Mouse (Mus musculus): ENCODE data around the gene Gm28047. TPM values are rescaled to one million over a fixed set of nuclear protein-coding genes. Genes with fewer than 3 reads are reported as not detected.

Gene Gm28047
- polyA plus RNA-seq, 1 experiment = 0.09 TPM

DNA sequence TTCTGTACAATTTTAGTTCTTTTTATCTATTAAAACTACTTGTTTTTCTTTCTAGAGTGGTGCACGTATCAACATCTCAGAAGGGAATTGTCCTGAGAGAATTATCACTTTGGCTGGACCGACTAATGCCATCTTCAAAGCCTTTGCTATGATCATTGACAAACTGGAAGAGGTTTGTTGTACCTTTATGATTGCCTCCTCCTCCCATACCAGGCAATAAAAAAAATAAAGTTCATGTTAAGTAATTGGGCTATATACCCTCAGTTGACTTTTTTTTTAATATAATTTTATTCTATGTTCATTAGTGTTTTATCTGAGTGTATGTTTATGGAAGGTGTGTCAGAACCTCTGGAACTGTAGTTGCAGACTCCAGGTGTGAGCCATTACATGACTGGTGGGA lies 150.3 kb downstream of the Gm28047 start:
- TF ChIP-seq TAL1 (IDR thresholded peaks at IDR 0.05; ENCODE audit: low read length) = no peak
- TF ChIP-seq GATA1 (IDR thresholded peaks at IDR 0.05; ENCODE audit: low read length) = no peak
- H3K4me1 ChIP-seq (ENCODE audit: control insufficient read depth) = peaks cover 18% of the 10 kb centered on the region
- no peaks in the 10 kb centered on the region for H3K27me3 ChIP-seq (ENCODE audit: control insufficient read depth)
- no peak overlapping the region for H3K4me3 ChIP-seq (replicated peaks)
- no peaks in the 10 kb centered on the region for H3K9me3 ChIP-seq (ENCODE audit: control insufficient read depth, low read length)
- H3K36me3 ChIP-seq (ENCODE audit: control insufficient read depth) = peaks cover 69% of the 10 kb centered on the region

Other genes starting within 250 kb of the Gm28047 start
- gene Sp1, start 218.9 kb downstream of the Gm28047 start, polyA plus RNA-seq (2012) = 0.32 and 0.93 TPM in 2 replicates
- 0.03 and 0.08 TPM in 2 replicates for gene Amhr2, start 179.7 kb downstream of the Gm28047 start, polyA plus RNA-seq (2012)
- gene Prr13, start 166.0 kb downstream of the Gm28047 start, polyA plus RNA-seq (2012) = 28.4 and 73.8 TPM in 2 replicates
- 31.3 and 62.4 TPM in 2 replicates for gene Pcbp2, start 154.5 kb downstream of the Gm28047 start, polyA plus RNA-seq (2012)
- gene Gm10337, start 121.3 kb downstream of the Gm28047 start, polyA plus RNA-seq (2012) = not detected in 2 replicates
- 0.01 TPM in 2 replicates for gene Map3k12, start 108.0 kb downstream of the Gm28047 start, polyA plus RNA-seq (2012)
- 11.9 and 12.1 TPM in 2 replicates for gene Tarbp2, start 106.9 kb downstream of the Gm28047 start, polyA plus RNA-seq (2012)
- gene Npff, start 100.1 kb downstream of the Gm28047 start, polyA plus RNA-seq (2012) = 0.16 and 0.17 TPM in 2 replicates
- gene Atf7, start 397 bp upstream of the Gm28047 start, polyA plus RNA-seq (2012) = 0.72 and 1.1 TPM in 2 replicates
- 1.2 and 2.9 TPM in 2 replicates for gene Atp5g2, start 47.3 kb upstream of the Gm28047 start, polyA plus RNA-seq (2012)
- 9.1 and 9.5 TPM in 2 replicates for gene Calcoco1, start 97.1 kb upstream of the Gm28047 start, polyA plus RNA-seq (2012)

Measured in erythroblast, embryonic 14.5 days (primary cell).